Mouse (Mus musculus): ENCODE measurements at regions not wholly inside any gene's neighbourhood (a gene's known extent, or its start where the extent isn't known, plus 50 kb on each side); places are given as distances from the start of the nearest gene placed in this dataset.

- Histone ChIP-seq H3K9me3 (0 out of 2 replicates have a peak, but pooled peaks cover 2% of the 10 kb centered on the region), H3K36me3 (replicated peaks) (no peaks in the 10 kb centered on the region), H3K4me3 (no peak overlapping the region), H3K4me1 (no peaks in the 10 kb centered on the region), H3K27me3 (replicated peaks; ENCODE audit: low read depth, poor library complexity, severe bottlenecking) (no peaks in the 10 kb centered on the region), H3K27ac (replicated peaks) (no peak overlapping the region)
- 80% methylated on average over 12 of the region's 12 CpGs for WGBS
- no peak for DNase-seq (ENCODE audit: low spot score)
These were observed 237.0 kb downstream of the Impad1 start for GRCm38 (mm10) chr4:4556126-4556525.

DNA sequence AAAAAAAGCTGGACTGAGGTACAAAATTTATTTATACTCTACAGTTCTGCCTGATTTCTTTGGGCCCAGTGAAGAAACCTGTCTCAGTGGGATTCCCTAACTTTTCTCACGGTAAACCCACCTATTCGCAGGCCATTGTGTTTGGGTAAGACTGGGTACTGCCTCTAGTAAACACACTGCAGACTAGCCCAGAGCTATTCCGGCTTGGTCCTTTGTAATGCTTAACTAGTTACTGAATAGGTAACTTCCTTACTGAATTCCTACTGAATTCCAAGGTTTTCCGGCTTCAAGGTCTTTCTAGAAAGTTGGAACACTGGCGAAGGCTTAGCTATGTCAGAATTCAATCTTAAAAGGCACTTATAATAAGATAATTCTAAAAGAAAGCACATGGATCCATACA lies 242.9 kb downstream of the Impad1 start:
- no peak for DNase-seq (ENCODE audit: low spot score)
- WGBS: 85% methylated on average over 5 of the region's 5 CpGs
- H3K4me3 ChIP-seq: no peak overlapping the region
- no peak overlapping the region for H3K27ac ChIP-seq (replicated peaks)
- no peaks in the 10 kb centered on the region for H3K36me3 ChIP-seq (replicated peaks)
- no peaks in the 10 kb centered on the region for H3K4me1 ChIP-seq
- H3K9me3 ChIP-seq: 0 out of 2 replicates have a peak, but pooled peaks cover 2% of the 10 kb centered on the region
- H3K27me3 ChIP-seq (replicated peaks; ENCODE audit: low read depth, poor library complexity, severe bottlenecking): no peaks in the 10 kb centered on the region

- H3K4me1 ChIP-seq: no peaks in the 10 kb centered on the region
- no peak overlapping the region for H3K27ac ChIP-seq (replicated peaks)
- no peak overlapping the region for H3K4me3 ChIP-seq
- H3K27me3 ChIP-seq (replicated peaks; ENCODE audit: low read depth, poor library complexity, severe bottlenecking): no peaks in the 10 kb centered on the region
- no peaks in the 10 kb centered on the region for H3K36me3 ChIP-seq (replicated peaks)
- DNase-seq (ENCODE audit: low spot score): no peak
- WGBS: 85% methylated on average over 4 of the region's 4 CpGs
- H3K9me3 ChIP-seq: 0 out of 2 replicates have a peak, but pooled peaks cover 2% of the 10 kb centered on the region
These were observed 243.3 kb downstream of the Impad1 start for GRCm38 (mm10) chr4:4549893-4550292.

DNA sequence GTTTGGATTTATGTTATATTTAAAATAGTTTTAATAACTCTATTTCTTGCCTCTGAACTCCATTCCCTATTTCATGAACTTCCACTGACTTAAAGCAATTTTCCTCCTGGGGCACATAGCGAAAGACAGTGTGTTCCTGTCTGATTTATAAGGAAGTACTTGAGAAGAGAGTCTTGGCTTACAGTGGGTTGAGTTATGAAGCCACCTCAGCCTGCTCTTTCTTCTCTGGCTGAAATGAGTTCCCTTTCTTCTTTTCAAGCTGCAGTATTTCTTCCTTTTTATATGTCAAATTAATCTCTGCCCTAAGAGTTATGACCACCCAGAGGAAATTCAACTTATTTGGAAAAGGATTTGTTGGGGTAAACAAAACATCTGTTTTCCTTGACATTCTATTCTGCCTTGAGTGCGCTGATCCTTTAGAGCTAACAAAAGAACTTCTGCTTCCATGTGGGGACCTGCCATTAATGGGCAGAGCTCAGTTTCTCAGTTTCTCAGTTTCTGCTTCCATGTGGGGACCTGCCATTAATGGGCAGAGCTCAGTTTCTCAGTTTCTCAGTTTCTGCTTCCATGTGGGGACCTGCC lies 255.9 kb downstream of the Impad1 start:
- Histone ChIP-seq H3K36me3 (replicated peaks) (no peaks in the 10 kb centered on the region), H3K9me3 (no peaks in the 10 kb centered on the region), H3K4me3 (no peak overlapping the region), H3K27me3 (replicated peaks; ENCODE audit: low read depth, poor library complexity, severe bottlenecking) (no peaks in the 10 kb centered on the region), H3K4me1 (no peaks in the 10 kb centered on the region), H3K27ac (replicated peaks) (no peak overlapping the region)
- 89% methylated on average over 2 of the region's 2 CpGs for WGBS
- DNase-seq (ENCODE audit: low spot score): no peak

- no peak overlapping the region for H3K27ac ChIP-seq (replicated peaks)
- 81% methylated on average over 4 of the region's 4 CpGs for WGBS
- H3K4me1 ChIP-seq: no peaks in the 10 kb centered on the region
- no peaks in the 10 kb centered on the region for H3K36me3 ChIP-seq (replicated peaks)
- H3K9me3 ChIP-seq: no peaks in the 10 kb centered on the region
- no peak for DNase-seq (ENCODE audit: low spot score)
- no peaks in the 10 kb centered on the region for H3K27me3 ChIP-seq (replicated peaks; ENCODE audit: low read depth, poor library complexity, severe bottlenecking)
- H3K4me3 ChIP-seq: no peak overlapping the region
These were observed 261.0 kb downstream of the Impad1 start for GRCm38 (mm10) chr4:4532196-4532595.

DNA sequence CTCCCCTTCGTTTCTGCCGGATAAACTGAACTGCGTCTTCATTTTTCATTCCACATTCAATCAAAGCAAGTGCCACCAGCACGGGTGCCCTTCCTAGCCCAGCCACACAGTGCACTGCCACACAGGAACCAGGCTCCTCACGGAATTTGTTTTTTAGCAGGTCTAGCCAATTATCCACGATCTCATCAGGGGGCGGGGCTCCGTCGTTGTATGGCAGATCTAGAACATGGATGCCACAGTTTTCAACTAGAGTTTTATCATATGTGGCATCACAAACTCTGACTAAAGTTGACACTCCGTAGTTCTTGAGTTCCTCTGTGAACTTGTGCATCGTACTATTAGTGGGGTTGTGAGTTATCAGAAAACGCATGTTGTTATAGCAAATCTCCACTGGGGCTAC lies 264.8 kb downstream of the Impad1 start:
- Histone ChIP-seq H3K9me3 (no peaks in the 10 kb centered on the region), H3K27ac (replicated peaks) (no peak overlapping the region), H3K4me1 (no peaks in the 10 kb centered on the region), H3K36me3 (replicated peaks) (no peaks in the 10 kb centered on the region), H3K27me3 (replicated peaks; ENCODE audit: low read depth, poor library complexity, severe bottlenecking) (no peaks in the 10 kb centered on the region), H3K4me3 (no peak overlapping the region)
- 87% methylated on average over 12 of the region's 12 CpGs for WGBS
- no peak for DNase-seq (ENCODE audit: low spot score)

DNA sequence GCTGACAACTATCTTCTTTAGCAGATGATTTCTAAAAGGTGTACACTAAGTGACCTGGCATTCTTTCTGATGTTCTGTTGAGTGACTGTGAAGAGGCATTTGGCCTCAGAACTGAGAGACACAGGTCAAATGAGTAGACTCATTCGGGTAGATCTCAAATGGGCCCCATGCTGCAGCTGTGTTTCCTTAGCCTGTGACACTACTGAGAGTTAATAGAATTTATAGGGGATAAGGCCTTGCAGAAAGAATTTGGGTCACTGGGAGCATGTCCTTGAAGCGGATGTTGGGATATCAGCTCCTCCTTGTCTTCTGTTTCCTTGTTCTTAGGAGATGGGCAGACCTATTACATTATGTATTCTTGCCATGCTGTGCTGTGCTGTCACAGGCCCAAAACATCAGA lies 271.4 kb downstream of the Impad1 start:
- Histone ChIP-seq H3K4me3 (no peak overlapping the region), H3K27me3 (replicated peaks; ENCODE audit: low read depth, poor library complexity, severe bottlenecking) (no peaks in the 10 kb centered on the region), H3K4me1 (no peaks in the 10 kb centered on the region), H3K36me3 (replicated peaks) (no peaks in the 10 kb centered on the region), H3K9me3 (no peaks in the 10 kb centered on the region), H3K27ac (replicated peaks) (no peak overlapping the region)
- WGBS: 76% methylated on average over 2 of the region's 2 CpGs
- no peak for DNase-seq (ENCODE audit: low spot score)

DNA sequence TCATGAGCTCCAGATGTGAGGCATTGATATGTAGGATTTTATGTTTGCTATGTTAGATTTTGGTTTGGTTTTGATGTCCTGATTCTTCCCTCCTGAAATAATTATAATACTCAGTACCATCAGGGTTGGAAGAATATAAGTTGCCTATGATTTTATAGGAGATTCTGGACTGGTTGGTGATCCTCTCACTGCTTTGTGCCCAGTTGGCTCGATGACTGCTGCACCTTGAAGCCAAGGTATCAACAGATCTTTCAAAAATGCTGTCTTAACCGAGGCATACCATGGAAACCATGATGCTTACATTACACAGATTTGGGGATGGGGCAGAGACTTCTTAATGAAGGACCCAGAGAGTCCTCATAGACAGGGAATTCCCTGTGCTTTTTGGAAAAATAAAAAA lies 274.4 kb downstream of the Impad1 start:
- no peaks in the 10 kb centered on the region for H3K27me3 ChIP-seq (replicated peaks; ENCODE audit: low read depth, poor library complexity, severe bottlenecking)
- no peak overlapping the region for H3K27ac ChIP-seq (replicated peaks)
- H3K4me1 ChIP-seq: no peaks in the 10 kb centered on the region
- DNase-seq (ENCODE audit: low spot score): no peak
- WGBS: 84% methylated on average over 2 of the region's 2 CpGs
- no peak overlapping the region for H3K4me3 ChIP-seq
- no peaks in the 10 kb centered on the region for H3K36me3 ChIP-seq (replicated peaks)
- no peaks in the 10 kb centered on the region for H3K9me3 ChIP-seq

DNA sequence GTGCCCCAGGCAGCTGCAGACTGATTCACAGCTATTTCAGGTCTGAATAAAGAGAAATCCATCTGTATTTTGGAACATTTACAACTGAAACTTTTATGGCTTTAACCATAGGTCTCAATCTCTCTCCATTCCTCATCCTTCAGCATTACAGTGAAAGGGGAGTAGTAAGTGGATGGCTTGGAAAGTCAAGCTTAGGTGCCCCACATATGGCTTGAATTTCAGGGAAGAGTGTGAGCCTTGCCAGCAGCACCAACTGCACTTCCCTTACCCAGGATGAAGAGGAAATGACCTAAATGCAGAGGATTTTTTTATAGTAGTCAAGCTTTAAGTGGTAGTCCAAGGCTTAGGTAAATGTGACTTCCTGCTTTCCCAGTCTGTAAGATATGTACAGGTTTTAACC lies 279.8 kb downstream of the Impad1 start:
- Histone ChIP-seq H3K4me3 (no peak overlapping the region), H3K27me3 (replicated peaks; ENCODE audit: low read depth, poor library complexity, severe bottlenecking) (no peaks in the 10 kb centered on the region), H3K9me3 (no peaks in the 10 kb centered on the region), H3K36me3 (replicated peaks) (no peaks in the 10 kb centered on the region), H3K27ac (replicated peaks) (no peak overlapping the region), H3K4me1 (no peaks in the 10 kb centered on the region)
- no peak for DNase-seq (ENCODE audit: low spot score)

DNA sequence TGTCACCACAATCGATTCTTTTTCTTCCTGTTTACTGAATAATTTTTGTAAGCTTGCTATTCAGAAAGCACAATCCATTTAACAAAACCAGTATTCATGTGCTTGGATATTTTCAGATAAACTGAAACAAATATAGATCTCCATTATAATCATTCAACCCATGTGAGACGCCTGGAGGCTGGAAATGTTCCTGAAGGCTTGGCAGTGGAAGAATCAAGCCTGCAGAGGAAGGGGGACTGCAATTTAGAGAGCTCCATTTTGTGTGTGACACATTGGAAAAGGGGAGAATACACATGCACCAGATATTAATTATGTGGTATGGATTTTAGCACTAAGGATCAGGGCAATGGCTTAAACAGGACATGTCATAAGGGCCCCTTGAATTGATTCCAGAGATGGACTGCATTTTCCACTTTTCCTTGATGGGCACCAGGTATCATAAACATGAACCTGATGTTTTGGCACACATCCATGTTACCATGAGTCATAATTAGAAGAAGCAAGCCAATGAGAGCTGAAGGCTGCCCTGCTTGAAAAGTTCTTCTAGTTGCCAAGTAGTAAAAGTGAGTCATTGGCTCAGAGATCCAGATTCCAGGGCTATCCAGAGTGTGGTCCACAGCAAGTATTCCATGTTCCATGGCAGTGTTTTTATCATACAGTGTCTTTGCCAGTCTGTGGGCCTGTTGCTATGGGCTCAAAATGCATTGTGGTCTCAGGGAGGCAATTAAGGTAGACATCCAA lies 282.8 kb downstream of the Impad1 start:
- no peak overlapping the region for H3K27ac ChIP-seq (replicated peaks)
- H3K27me3 ChIP-seq (replicated peaks; ENCODE audit: low read depth, poor library complexity, severe bottlenecking): no peaks in the 10 kb centered on the region
- 89% methylated on average over 2 of the region's 2 CpGs for WGBS
- no peak overlapping the region for H3K4me3 ChIP-seq
- H3K9me3 ChIP-seq: no peaks in the 10 kb centered on the region
- H3K36me3 ChIP-seq (replicated peaks): no peaks in the 10 kb centered on the region
- no peak for DNase-seq (ENCODE audit: low spot score)
- H3K4me1 ChIP-seq: no peaks in the 10 kb centered on the region

DNA sequence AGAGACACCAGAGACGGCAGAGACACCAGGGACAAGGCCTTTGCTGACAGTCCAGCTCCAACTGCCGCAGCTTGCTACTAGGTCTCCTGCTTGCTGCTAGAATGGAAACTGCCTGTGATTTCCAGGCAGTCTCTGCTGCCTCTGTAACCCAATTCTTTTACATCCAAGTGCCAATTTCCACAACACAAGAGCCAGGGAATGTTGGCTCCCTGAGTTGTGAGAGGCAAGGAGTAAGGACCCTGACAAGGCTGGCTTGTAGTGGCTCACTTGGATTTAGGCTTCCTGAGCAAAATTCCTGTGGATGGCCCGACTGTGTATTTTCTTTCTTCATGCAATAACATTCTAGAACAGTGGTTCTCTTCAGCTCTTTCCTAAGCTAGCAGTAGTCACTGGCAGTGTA lies 283.9 kb downstream of the Impad1 start:
- no peak for DNase-seq (ENCODE audit: low spot score)
- WGBS: 83% methylated on average over 3 of the region's 3 CpGs
- no peak overlapping the region for H3K27ac ChIP-seq (replicated peaks)
- no peaks in the 10 kb centered on the region for H3K27me3 ChIP-seq (replicated peaks; ENCODE audit: low read depth, poor library complexity, severe bottlenecking)
- H3K36me3 ChIP-seq (replicated peaks): no peaks in the 10 kb centered on the region
- H3K4me3 ChIP-seq: no peak overlapping the region
- H3K4me1 ChIP-seq: no peaks in the 10 kb centered on the region
- no peaks in the 10 kb centered on the region for H3K9me3 ChIP-seq

GRCm38 (mm10) chr4:4497199-4497598 lies 296.0 kb downstream of the Impad1 start:
- Histone ChIP-seq H3K4me3 (no peak overlapping the region), H3K27ac (replicated peaks) (no peak overlapping the region), H3K9me3 (no peaks in the 10 kb centered on the region), H3K36me3 (replicated peaks) (no peaks in the 10 kb centered on the region), H3K4me1 (no peaks in the 10 kb centered on the region), H3K27me3 (replicated peaks; ENCODE audit: low read depth, poor library complexity, severe bottlenecking) (no peaks in the 10 kb centered on the region)
- WGBS: 89% methylated on average over 1 of the region's 1 CpGs
- no peak for DNase-seq (ENCODE audit: low spot score)

GRCm38 (mm10) chr4:4496181-4496580 lies 297.0 kb downstream of the Impad1 start:
- Histone ChIP-seq H3K9me3 (no peaks in the 10 kb centered on the region), H3K27me3 (replicated peaks; ENCODE audit: low read depth, poor library complexity, severe bottlenecking) (no peaks in the 10 kb centered on the region), H3K27ac (replicated peaks) (no peak overlapping the region), H3K4me1 (no peaks in the 10 kb centered on the region), H3K4me3 (no peak overlapping the region), H3K36me3 (replicated peaks) (no peaks in the 10 kb centered on the region)
- WGBS: 14% methylated on average over 4 of the region's 4 CpGs
- DNase-seq (ENCODE audit: low spot score): no peak

Measured in embryonic facial prominence, embryonic 10.5 days (tissue).